Mouse (Mus musculus) cerebellum, adult 2 months (tissue): ENCODE results near the gene Ccnjl. TPM values are rescaled to one million over a fixed set of nuclear protein-coding genes. Genes with fewer than 3 reads are reported as not detected.

Source experiments
- DNase-seq, 2 experiments: peaks; one replicate each; pipeline ENCODE4 v3.0.0; 2021
- H3K27ac ChIP-seq: fragments of 200-500 bp; 2 replicates; pipeline ENCODE4 v1.5.1; 2012; ENCODE audit warnings: low read length, control low read depth, inconsistent platforms; ENCODE audit not compliant: insufficient read depth
- H3K27me3 ChIP-seq: fragments of 200-500 bp; 2 replicates; pipeline ENCODE4 v1.6.1; 2012; ENCODE audit warnings: inconsistent platforms, mild to moderate bottlenecking, low read length, moderate library complexity; ENCODE audit not compliant: control insufficient read depth, insufficient read depth
- H3K4me1 ChIP-seq: fragments of 200-500 bp; 2 replicates; pipeline ENCODE4 v1.6.1; 2011; ENCODE audit warnings: low read length; ENCODE audit not compliant: control insufficient read depth, insufficient read depth
- H3K4me3 ChIP-seq: fragments of 200-500 bp; replicated peaks from 2 replicates; pipeline ENCODE3; 2011; ENCODE audit warnings: mild to moderate bottlenecking, low read depth, low read length, control low read depth; ENCODE audit not compliant: insufficient read depth
- CTCF ChIP-seq: fragments of 200-500 bp; IDR thresholded peaks from 2 replicates; pipeline ENCODE4 v1.5.1; 2011; ENCODE audit warnings: low read depth, mild to moderate bottlenecking, control low read depth, low read length, moderate library complexity, borderline replicate concordance; ENCODE audit not compliant: insufficient read depth
- POLR2A ChIP-seq: fragments of 200-500 bp; IDR thresholded peaks from 2 replicates; pipeline ENCODE4 v1.6.1; 2011; ENCODE audit warnings: low read length, control low read depth, borderline replicate concordance; ENCODE audit not compliant: insufficient read depth
- WGBS: fragments of 180-500 bp; shearing (Covaris S2); methylation state at CpG from one replicate; pipeline ENCODE4 v1.1.7; 2018; 5-methylcytosine and 5-hydroxymethylcytosine counted together
- polyA plus RNA-seq: library from polyadenylated mRNA; depleted of rRNA; stranded (reverse); fragments of >200 nt; gene quantifications from 2 replicates; pipeline ENCODE4 v1.2.3, GENCODE M21; 2012

The Ccnjl gene
- polyA plus RNA-seq, 1 experiment, result 8.4 TPM

DNA sequence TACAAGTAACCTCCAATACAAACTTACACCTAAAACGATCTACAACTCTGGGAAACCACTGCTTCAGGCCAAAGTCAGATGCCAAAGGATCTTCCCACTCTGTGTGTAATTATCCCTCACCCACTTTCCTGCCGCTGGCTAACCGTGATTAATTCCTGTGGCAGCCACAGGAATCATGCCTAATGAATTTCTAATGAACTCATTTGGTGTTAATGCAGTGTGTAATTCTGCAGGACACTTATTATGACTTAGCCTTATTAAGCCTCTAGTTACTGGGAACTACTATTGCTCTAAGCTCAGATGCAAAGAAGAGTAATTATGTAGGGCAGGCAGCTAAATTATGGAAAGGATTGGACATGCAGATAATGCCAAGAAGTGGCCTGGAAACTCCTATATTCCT, 79.9 kb downstream of the Ccnjl start:
- WGBS, result 50% methylated on average over 3 of the region's 3 CpGs
- TF ChIP-seq CTCF, result no peak
- no peak for TF ChIP-seq POLR2A
- H3K27ac ChIP-seq, result no peak overlapping the region
- DNase-seq, result no peak
- no peaks in the 10 kb centered on the region for H3K27me3 ChIP-seq
- H3K4me1 ChIP-seq, result peaks cover 3% of the 10 kb centered on the region; the same call in 1 of the 2 replicates
- no peak overlapping the region for H3K4me3 ChIP-seq

- no peak overlapping the region for H3K27ac ChIP-seq
- no peak for DNase-seq
- no peak overlapping the region for H3K4me3 ChIP-seq
- no peak for TF ChIP-seq CTCF
- TF ChIP-seq POLR2A, result no peak
- peaks cover 3% of the 10 kb centered on the region; the same call in 1 of the 2 replicates for H3K4me1 ChIP-seq
- 49% methylated on average over 10 of the region's 10 CpGs for WGBS
- no peaks in the 10 kb centered on the region for H3K27me3 ChIP-seq
These were observed 81.5 kb downstream of the Ccnjl start for GRCm38 (mm10) chr11:43610006-43610661.

GRCm38 (mm10) chr11:43610662-43611033, 82.1 kb downstream of the Ccnjl start:
- H3K4me1 ChIP-seq, result peaks cover 3% of the 10 kb centered on the region; the same call in 1 of the 2 replicates
- no peaks in the 10 kb centered on the region for H3K27me3 ChIP-seq
- no peak for DNase-seq
- no peak overlapping the region for H3K27ac ChIP-seq
- WGBS, result 74% methylated on average over 5 of the region's 5 CpGs
- TF ChIP-seq CTCF (no peak), POLR2A (no peak)
- H3K4me3 ChIP-seq, result no peak overlapping the region

DNA sequence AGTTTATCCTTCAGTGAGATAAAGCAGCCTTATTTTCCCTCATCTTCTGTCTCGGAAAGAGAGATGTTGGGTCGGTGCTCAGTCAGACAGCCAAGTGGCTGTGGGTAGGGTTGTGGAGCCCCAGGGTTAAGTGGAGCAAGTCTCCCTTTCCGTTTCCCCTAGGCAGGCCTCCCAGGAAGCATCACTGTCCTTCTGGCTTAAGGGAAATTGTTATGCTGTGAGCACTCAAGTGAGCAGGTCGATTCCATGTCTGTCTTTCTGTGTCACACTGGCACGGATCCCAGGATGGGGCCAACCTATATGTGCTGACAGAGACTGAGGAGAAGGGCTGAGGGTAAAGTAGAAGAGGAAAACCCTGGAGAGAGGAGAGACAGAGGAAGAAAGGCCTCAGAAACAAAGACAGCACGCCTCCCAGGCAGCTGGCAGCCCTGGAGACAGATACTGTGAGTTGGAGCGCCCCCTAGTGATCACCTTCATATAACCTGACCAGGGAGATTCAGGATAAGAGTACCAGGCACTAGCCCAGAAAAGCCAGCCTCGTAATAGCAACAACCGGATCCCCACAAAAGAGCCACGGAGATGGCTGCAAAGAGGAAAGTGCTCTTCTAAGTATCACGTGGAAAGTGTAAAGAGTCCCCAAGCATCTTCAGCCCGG, 84.4 kb downstream of the Ccnjl start:
- Histone ChIP-seq H3K27me3 (no peaks in the 10 kb centered on the region), H3K27ac (no peak overlapping the region), H3K4me3 (no peak overlapping the region), H3K4me1 (peaks cover 3% of the 10 kb centered on the region; the same call in 1 of the 2 replicates)
- TF ChIP-seq POLR2A, result no peak
- peak; percentile 82 for TF ChIP-seq CTCF
- WGBS, result 22% methylated on average over 12 of the region's 12 CpGs
- peak; percentile 76 to 84 for DNase-seq

DNA sequence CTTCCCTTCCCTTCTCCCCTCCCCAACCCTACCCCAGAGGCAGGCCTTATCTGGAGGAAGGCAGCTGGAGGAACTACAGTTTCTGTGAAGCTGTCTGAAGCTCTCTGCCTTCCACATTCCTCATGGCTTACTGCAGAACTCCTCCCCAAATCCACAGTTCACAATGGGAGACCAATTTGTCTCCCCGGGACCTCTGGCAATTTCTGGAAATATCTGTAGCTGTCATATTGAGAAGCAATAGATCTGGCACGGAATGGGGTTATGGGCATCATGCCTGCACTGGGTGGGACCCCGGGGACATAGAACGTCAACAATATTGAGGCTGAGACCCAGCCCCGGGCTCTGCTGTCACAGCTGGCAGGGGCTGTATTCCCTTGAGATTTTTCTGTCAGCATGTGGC, 89.3 kb downstream of the Ccnjl start:
- Histone ChIP-seq H3K4me1 (peaks cover 6% of the 10 kb centered on the region), H3K27me3 (no peaks in the 10 kb centered on the region), H3K27ac (no peak overlapping the region), H3K4me3 (no peak overlapping the region)
- TF ChIP-seq CTCF (no peak), POLR2A (no peak)
- peak in 1 of 2 experiments; percentile 7 for DNase-seq
- WGBS, result 31% methylated on average over 5 of the region's 5 CpGs

DNA sequence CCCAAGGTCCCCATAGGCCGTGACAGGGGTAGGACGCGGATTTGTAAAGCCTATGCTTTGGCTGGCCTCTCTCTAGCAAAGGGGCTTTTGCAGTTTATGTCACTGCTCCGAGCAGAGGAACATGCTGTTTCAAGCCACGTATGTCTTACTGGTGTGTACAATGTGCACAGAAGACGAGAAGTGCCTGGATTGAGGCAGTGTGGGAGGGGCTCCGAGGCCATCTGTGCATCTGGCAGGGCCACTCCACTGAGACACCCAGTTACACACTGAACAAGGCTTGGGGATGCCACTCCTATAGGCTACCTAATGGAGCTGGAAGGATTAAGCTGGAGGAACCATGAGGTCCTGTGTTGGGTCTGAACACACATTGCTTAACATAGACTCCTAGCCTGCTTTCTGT, 89.8 kb downstream of the Ccnjl start:
- peak; percentile 23 to 39 for DNase-seq
- TF ChIP-seq POLR2A (no peak), CTCF (no peak)
- no peaks in the 10 kb centered on the region for H3K27me3 ChIP-seq
- WGBS, result 25% methylated on average over 7 of the region's 7 CpGs
- no peak overlapping the region for H3K27ac ChIP-seq
- H3K4me3 ChIP-seq, result no peak overlapping the region
- H3K4me1 ChIP-seq, result peaks cover 5% of the 10 kb centered on the region

DNA sequence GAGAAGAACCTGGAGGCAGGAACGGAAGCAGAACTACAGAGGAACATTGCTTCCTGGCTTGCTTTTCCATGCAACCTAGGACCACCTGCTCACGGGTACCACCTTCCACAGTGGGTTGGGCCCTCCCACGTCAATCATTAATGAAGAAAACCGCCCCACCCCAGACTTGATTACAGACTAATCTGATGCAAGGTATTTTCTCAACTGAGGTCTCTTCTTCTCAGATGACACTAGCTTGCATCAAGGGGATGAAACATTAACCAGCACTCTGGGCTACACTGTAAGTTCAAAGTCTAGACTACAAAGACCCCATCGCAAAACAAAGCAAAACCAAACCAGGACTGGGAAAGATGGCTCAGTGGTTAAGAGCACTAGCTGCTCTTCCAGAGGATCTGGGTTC, 93.2 kb downstream of the Ccnjl start:
- 91% methylated on average over 5 of the region's 5 CpGs for WGBS
- no peak for DNase-seq
- Histone ChIP-seq H3K4me1 (peaks cover 5% of the 10 kb centered on the region), H3K27me3 (no peaks in the 10 kb centered on the region), H3K4me3 (no peak overlapping the region), H3K27ac (no peak overlapping the region)
- TF ChIP-seq CTCF (no peak), POLR2A (no peak)

GRCm38 (mm10) chr11:43624341-43624740, 95.8 kb downstream of the Ccnjl start:
- no peak overlapping the region for H3K27ac ChIP-seq
- 97% methylated on average over 1 of the region's 1 CpGs for WGBS
- no peaks in the 10 kb centered on the region for H3K27me3 ChIP-seq
- no peak overlapping the region for H3K4me3 ChIP-seq
- peak in 1 of 2 experiments; percentile 8 for DNase-seq
- TF ChIP-seq CTCF (no peak), POLR2A (no peak)
- no peaks in the 10 kb centered on the region; the same call in 1 of the 2 replicates for H3K4me1 ChIP-seq
